Mouse (Mus musculus): ENCODE results near the gene Med19. TPM values are rescaled to one million over a fixed set of nuclear protein-coding genes. Genes with fewer than 3 reads are reported as not detected.

Gene Med19
- polyA plus RNA-seq, 1 experiment from 2014 or later, result 53.0 TPM

Other genes starting within 250 kb of the Med19 start
- 21.2 and 25.9 TPM in 2 replicates for gene Tfpi, start 201.6 kb upstream of the Med19 start, polyA plus RNA-seq (2015; fragmentation: Nextera tagmentation; extraction: Ambion mirVana)
- 27.5 and 27.6 TPM in 2 replicates for gene Ctnnd1, start 27.6 kb upstream of the Med19 start, polyA plus RNA-seq (2015; fragmentation: Nextera tagmentation; extraction: Ambion mirVana)
- 0.28 and 0.36 TPM in 2 replicates for gene Btbd18, start 19.3 kb upstream of the Med19 start, polyA plus RNA-seq (2015; fragmentation: Nextera tagmentation; extraction: Ambion mirVana)
- gene Selenoh, start 7.6 kb upstream of the Med19 start, polyA plus RNA-seq (2015; fragmentation: Nextera tagmentation; extraction: Ambion mirVana), result 189 and 204 TPM in 2 replicates
- gene Gm28635, start 361 bp upstream of the Med19 start, polyA plus RNA-seq (2015; fragmentation: Nextera tagmentation; extraction: Ambion mirVana), result not detected in 2 replicates
- 298 and 334 TPM in 2 replicates for gene Tmx2, start 738 bp downstream of the Med19 start, polyA plus RNA-seq (2015; fragmentation: Nextera tagmentation; extraction: Ambion mirVana)
- gene Zdhhc5, start 36.8 kb downstream of the Med19 start, polyA plus RNA-seq (2015; fragmentation: Nextera tagmentation; extraction: Ambion mirVana), result 15.6 and 17.6 TPM in 2 replicates
- 19.7 and 23.8 TPM in 2 replicates for gene Clp1, start 48.9 kb downstream of the Med19 start, polyA plus RNA-seq (2015; fragmentation: Nextera tagmentation; extraction: Ambion mirVana)
- gene Ypel4, start 55.7 kb downstream of the Med19 start, polyA plus RNA-seq (2015; fragmentation: Nextera tagmentation; extraction: Ambion mirVana), result 15.0 and 16.2 TPM in 2 replicates
- 5.0 and 5.9 TPM in 2 replicates for gene Gm19426, start 65.3 kb downstream of the Med19 start, polyA plus RNA-seq (2015; fragmentation: Nextera tagmentation; extraction: Ambion mirVana)
- 33.1 and 38.3 TPM in 2 replicates for gene Serping1, start 97.0 kb downstream of the Med19 start, polyA plus RNA-seq (2015; fragmentation: Nextera tagmentation; extraction: Ambion mirVana)
- gene Ube2l6, start 120.4 kb downstream of the Med19 start, polyA plus RNA-seq (2015; fragmentation: Nextera tagmentation; extraction: Ambion mirVana), result 20.1 and 30.9 TPM in 2 replicates
- gene Smtnl1, start 144.2 kb downstream of the Med19 start, polyA plus RNA-seq (2015; fragmentation: Nextera tagmentation; extraction: Ambion mirVana), result not detected in 2 replicates
- gene Timm10, start 148.6 kb downstream of the Med19 start, polyA plus RNA-seq (2015; fragmentation: Nextera tagmentation; extraction: Ambion mirVana), result 78.9 and 86.0 TPM in 2 replicates
- gene Slc43a1, start 160.4 kb downstream of the Med19 start, polyA plus RNA-seq (2015; fragmentation: Nextera tagmentation; extraction: Ambion mirVana), result 1.3 and 5.0 TPM in 2 replicates
- 3.6 and 3.9 TPM in 2 replicates for gene Rtn4rl2, start 208.3 kb downstream of the Med19 start, polyA plus RNA-seq (2015; fragmentation: Nextera tagmentation; extraction: Ambion mirVana)

All from neural tube, embryonic 15.5 days (tissue).